Mouse (Mus musculus): ENCODE results near the gene Ghrh. TPM values are rescaled to one million over a fixed set of nuclear protein-coding genes. Genes with fewer than 3 reads are reported as not detected.

Ghrh gene
- polyA plus RNA-seq, 1 experiment from 2014 or later = 0.25 TPM

GRCm38 (mm10) chr2:157375794-157376757 is 28.8 kb upstream of the Ghrh start:
- Histone ChIP-seq H3K27me3 (no peaks in the 10 kb centered on the region), H3K9me3 (replicated peaks) (no peaks in the 10 kb centered on the region), H3K4me1 (replicated peaks) (no peaks in the 10 kb centered on the region), H3K27ac (replicated peaks) (no peak overlapping the region), H3K4me3 (replicated peaks) (no peak overlapping the region), H3K9ac (no peak overlapping the region), H3K4me2 (no peak overlapping the region), H3K36me3 (replicated peaks) (peaks cover 10% of the 10 kb centered on the region; the same call in 1 of the 2 replicates)
- ATAC-seq (ENCODE audit: insufficient read depth) = no peak
- WGBS (ENCODE audit: insufficient replicate concordance) = 68% methylated on average over 14 of the region's 14 CpGs

- Histone ChIP-seq H3K27ac (replicated peaks) (no peak overlapping the region), H3K36me3 (replicated peaks) (peaks cover 7% of the 10 kb centered on the region; the same call in 1 of the 2 replicates), H3K4me3 (replicated peaks) (no peak overlapping the region), H3K9me3 (replicated peaks) (no peaks in the 10 kb centered on the region), H3K4me2 (no peak overlapping the region), H3K4me1 (replicated peaks) (no peaks in the 10 kb centered on the region; the same call in 1 of the 2 replicates), H3K27me3 (no peaks in the 10 kb centered on the region), H3K9ac (no peak overlapping the region)
- 73% methylated on average over 8 of the region's 8 CpGs for WGBS (ENCODE audit: insufficient replicate concordance)
- ATAC-seq (ENCODE audit: insufficient read depth) = no peak
These were observed 27.7 kb upstream of the Ghrh start for GRCm38 (mm10) chr2:157375051-157375450.

DNA sequence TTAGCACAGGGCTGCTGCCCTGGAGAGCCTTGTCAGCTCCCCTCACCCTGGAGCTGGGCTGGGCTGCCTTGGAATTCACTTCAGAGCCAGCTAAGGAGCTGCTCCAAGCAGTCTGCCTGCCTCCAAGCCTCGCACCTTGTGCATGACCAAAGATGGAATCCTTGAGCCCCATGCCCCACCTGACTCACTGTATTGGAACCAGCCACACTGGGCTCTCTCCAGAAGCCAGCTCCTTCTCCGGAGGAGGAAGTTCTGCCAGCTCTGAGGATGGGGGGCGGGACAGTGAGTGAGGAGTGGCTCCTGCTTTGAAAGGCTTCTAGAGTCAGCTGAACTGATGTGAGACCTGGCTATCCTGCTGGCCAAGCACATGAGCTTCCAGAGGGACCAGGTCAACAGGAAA is 26.4 kb upstream of the Ghrh start:
- no peak overlapping the region for H3K4me3 ChIP-seq (replicated peaks)
- 0 out of 2 replicates have a peak, but pooled peaks cover 7% of the 10 kb centered on the region for H3K36me3 ChIP-seq (replicated peaks)
- H3K4me2 ChIP-seq = no peak overlapping the region
- no peaks in the 10 kb centered on the region for H3K27me3 ChIP-seq
- peaks cover 3% of the 10 kb centered on the region for H3K4me1 ChIP-seq (replicated peaks)
- 65% methylated on average over 3 of the region's 3 CpGs for WGBS (ENCODE audit: insufficient replicate concordance)
- H3K9me3 ChIP-seq (replicated peaks) = no peaks in the 10 kb centered on the region
- ATAC-seq (ENCODE audit: insufficient read depth) = no peak
- H3K27ac ChIP-seq (replicated peaks) = no peak overlapping the region
- H3K9ac ChIP-seq = no peak overlapping the region

DNA sequence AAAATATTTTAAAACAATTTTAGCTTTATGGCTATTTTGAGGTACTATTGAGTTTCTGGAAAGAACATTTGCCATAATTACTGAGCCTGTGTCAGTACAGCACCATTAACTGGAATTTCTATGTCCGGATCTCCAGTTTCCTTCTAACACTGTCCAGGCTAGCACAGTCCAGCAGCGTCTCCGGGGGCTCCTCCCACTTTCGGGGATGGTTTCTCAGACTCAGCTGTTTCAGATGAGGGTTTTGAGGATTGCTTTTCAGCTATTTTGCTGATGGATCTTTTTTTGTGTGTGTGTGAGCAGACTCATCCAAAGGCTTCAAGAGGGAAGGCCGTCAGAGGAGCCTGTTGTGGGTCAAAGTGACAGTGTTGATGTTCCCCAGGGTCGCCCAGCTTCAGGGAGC is 24.4 kb upstream of the Ghrh start:
- WGBS (ENCODE audit: insufficient replicate concordance) = 70% methylated on average over 6 of the region's 6 CpGs

DNA sequence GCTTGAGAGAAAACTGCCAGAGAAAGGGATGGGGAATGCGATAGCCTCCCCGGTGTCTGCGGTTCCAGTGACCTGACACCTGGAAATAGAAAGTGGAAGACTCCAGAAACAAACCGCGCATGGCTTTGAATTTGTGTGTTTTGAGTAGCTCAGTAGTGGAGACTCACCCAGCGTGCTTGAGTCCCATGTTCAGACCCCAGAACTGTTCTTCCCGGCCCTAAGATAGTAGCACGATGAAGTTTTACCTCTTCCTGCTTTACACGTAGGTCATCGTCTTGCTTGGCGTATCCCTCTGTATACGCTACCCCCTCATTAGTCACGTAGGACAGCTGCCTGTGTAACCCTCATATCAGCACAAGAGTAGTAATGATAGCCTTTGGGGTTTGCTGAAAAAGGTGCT is 20.7 kb upstream of the Ghrh start:
- peak; percentile 54 for ATAC-seq (ENCODE audit: insufficient read depth)
- under 1% methylated on average over 13 of the region's 13 CpGs for WGBS (ENCODE audit: insufficient replicate concordance)
- H3K27me3 ChIP-seq = no peaks in the 10 kb centered on the region
- peak overlapping the region; percentile 96 for H3K27ac ChIP-seq (replicated peaks)
- no peaks in the 10 kb centered on the region for H3K9me3 ChIP-seq (replicated peaks)
- peaks cover 15% of the 10 kb centered on the region for H3K4me1 ChIP-seq (replicated peaks)
- H3K9ac ChIP-seq = peak overlapping the region; percentile 82
- no peaks in the 10 kb centered on the region for H3K36me3 ChIP-seq (replicated peaks)
- peak overlapping the region; percentile 75 for H3K4me3 ChIP-seq (replicated peaks)
- H3K4me2 ChIP-seq = peak overlapping the region; percentile 79

More for the DNA sequence above, 24.4 kb upstream of the Ghrh start:
- no peak overlapping the region for H3K27ac ChIP-seq (replicated peaks)
- H3K4me3 ChIP-seq (replicated peaks) = no peak overlapping the region
- ATAC-seq (ENCODE audit: insufficient read depth) = no peak
- H3K4me1 ChIP-seq (replicated peaks) = peaks cover 13% of the 10 kb centered on the region
- no peak overlapping the region for H3K9ac ChIP-seq
- H3K4me2 ChIP-seq = no peak overlapping the region
- 0 out of 2 replicates have a peak, but pooled peaks cover 7% of the 10 kb centered on the region for H3K36me3 ChIP-seq (replicated peaks)
- H3K9me3 ChIP-seq (replicated peaks) = no peaks in the 10 kb centered on the region
- H3K27me3 ChIP-seq = no peaks in the 10 kb centered on the region

GRCm38 (mm10) chr2:157367184-157367893 is 20.0 kb upstream of the Ghrh start, which contains the start of gene Manbal:
Gene Manbal (plus strand): TSS chr2:157367594.
- Histone ChIP-seq H3K4me3 (replicated peaks) (peak within 1 kb of the TSS; percentile 75), H3K36me3 (replicated peaks) (no peaks in the 10 kb centered on the region), H3K9me3 (replicated peaks) (no peaks in the 10 kb centered on the region), H3K27ac (replicated peaks) (peak within 1 kb of the TSS; percentile 96), H3K4me1 (replicated peaks) (peaks cover 15% of the 10 kb centered on the region), H3K4me2 (peak within 1 kb of the TSS; percentile 79), H3K27me3 (no peaks in the 10 kb centered on the region; the same call in 1 of the 2 replicates), H3K9ac (peak within 1 kb of the TSS; percentile 82)
- ATAC-seq (ENCODE audit: insufficient read depth) = peak; percentile 95
- WGBS (ENCODE audit: insufficient replicate concordance) = 4% methylated on average over 42 of the region's 42 CpGs

- no peak for ATAC-seq (ENCODE audit: insufficient read depth)
- 31% methylated on average over 9 of the region's 9 CpGs for WGBS (ENCODE audit: insufficient replicate concordance)
- peaks cover 15% of the 10 kb centered on the region for H3K4me1 ChIP-seq (replicated peaks)
- H3K27me3 ChIP-seq = no peaks in the 10 kb centered on the region; the same call in 1 of the 2 replicates
- H3K4me2 ChIP-seq = peak overlapping the region; percentile 79
- H3K4me3 ChIP-seq (replicated peaks) = peak overlapping the region; percentile 75
- H3K9ac ChIP-seq = no peak overlapping the region; the same call in 1 of the 2 replicates
- peak overlapping the region; percentile 96 for H3K27ac ChIP-seq (replicated peaks)
- no peaks in the 10 kb centered on the region for H3K9me3 ChIP-seq (replicated peaks)
- H3K36me3 ChIP-seq (replicated peaks) = no peaks in the 10 kb centered on the region
These were observed 19.5 kb upstream of the Ghrh start for GRCm38 (mm10) chr2:157366762-157367161.

DNA sequence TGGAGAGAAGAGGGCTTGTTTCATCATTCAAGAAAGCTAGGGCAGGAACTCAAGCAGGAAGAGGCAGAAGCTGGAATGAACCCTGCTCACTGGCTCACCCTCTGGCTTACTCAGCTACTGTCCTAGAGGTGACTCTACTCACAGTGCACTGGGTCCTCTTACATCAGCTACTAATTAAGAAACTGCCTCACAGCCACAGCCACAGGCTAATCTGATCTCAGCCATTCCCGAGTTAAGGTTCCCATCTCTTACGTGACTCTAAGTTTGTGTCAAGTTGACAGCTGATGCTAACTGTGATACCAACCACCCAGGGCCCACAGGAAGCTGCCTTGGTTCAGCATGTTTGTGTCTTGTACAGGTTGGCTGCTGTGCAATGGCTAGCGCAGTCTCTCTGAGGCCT is 15.7 kb upstream of the Ghrh start:
- Histone ChIP-seq H3K4me2 (no peak overlapping the region), H3K9me3 (replicated peaks) (no peaks in the 10 kb centered on the region), H3K4me1 (replicated peaks) (peaks cover 8% of the 10 kb centered on the region), H3K36me3 (replicated peaks) (no peaks in the 10 kb centered on the region), H3K27me3 (no peaks in the 10 kb centered on the region; the same call in none of the 2 replicates), H3K9ac (no peak overlapping the region), H3K27ac (replicated peaks) (no peak overlapping the region), H3K4me3 (replicated peaks) (no peak overlapping the region)
- WGBS (ENCODE audit: insufficient replicate concordance) = 40% methylated on average over 3 of the region's 3 CpGs
- ATAC-seq (ENCODE audit: insufficient read depth) = no peak

DNA sequence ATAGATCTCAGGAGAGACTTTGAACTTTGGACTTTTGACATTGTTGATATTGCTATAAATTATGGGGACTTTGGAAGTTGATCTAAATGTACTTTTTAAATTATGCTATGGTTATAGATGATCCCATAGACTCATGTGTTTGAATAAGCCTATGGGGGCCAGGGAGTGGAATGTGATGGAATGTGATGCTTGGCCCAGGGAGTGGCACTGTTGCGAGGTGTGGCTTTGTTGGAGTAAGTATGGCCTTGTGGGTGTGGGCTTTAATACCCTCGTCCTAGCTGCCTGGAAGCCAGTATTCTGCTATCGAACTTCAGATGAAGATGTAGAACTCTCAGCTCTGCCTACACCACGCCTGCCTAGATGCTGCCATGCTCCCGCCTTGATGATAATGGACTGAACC is 12.7 kb upstream of the Ghrh start:
- no peak overlapping the region for H3K4me2 ChIP-seq
- no peaks in the 10 kb centered on the region for H3K9me3 ChIP-seq (replicated peaks)
- H3K4me1 ChIP-seq (replicated peaks) = no peaks in the 10 kb centered on the region
- ATAC-seq (ENCODE audit: insufficient read depth) = no peak
- no peaks in the 10 kb centered on the region for H3K36me3 ChIP-seq (replicated peaks)
- 54% methylated on average over 5 of the region's 5 CpGs for WGBS (ENCODE audit: insufficient replicate concordance)
- no peaks in the 10 kb centered on the region; the same call in none of the 2 replicates for H3K27me3 ChIP-seq
- H3K27ac ChIP-seq (replicated peaks) = no peak overlapping the region
- H3K4me3 ChIP-seq (replicated peaks) = no peak overlapping the region
- no peak overlapping the region for H3K9ac ChIP-seq

DNA sequence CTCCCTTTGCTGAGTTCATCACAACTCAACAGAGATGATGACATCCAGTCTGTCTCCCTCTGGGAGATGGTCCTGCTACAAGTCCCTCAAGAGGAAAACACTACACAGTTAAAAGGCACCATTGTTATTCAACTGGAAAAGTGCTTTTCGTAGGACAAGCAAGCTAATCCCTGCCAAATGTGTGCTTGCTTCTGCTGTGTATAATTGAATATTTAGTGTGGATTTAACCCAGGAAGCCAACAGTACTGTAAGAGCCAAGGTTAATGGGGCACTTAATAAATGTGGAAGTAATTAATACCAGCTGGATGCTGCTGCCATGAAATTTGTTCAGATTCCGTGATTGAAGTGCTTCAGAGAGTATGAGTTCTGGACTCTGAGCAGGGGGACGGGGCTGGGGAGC is 6.8 kb upstream of the Ghrh start:
- H3K4me1 ChIP-seq (replicated peaks) = no peaks in the 10 kb centered on the region
- whole genome bisulfite sequencing (ENCODE audit: insufficient replicate concordance) = 59% methylated on average over 3 of the region's 3 CpGs

DNA sequence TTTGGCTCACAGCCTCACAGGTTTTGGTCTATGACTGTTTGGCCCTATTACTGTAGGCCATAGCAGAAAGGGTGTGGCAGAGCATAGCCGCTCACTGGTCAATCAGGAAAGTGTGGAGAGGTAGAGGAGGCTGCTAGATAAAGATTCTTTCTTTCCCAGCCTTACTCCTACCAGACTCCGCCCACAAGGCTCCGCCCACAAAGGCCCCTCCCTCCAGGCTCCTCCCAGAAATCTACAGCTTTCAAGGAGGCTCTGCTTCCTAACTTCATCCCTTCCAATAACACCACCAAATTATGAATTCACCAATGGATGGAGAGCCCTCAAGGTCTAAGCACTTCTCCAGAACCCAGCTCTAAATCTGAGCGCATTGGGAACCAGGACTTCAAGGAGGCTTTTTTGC is 5.9 kb upstream of the Ghrh start:
- no peaks in the 10 kb centered on the region for H3K9me3 ChIP-seq (replicated peaks)

More for the DNA sequence above, 6.8 kb upstream of the Ghrh start:
- H3K27me3 ChIP-seq = peaks cover 1% of the 10 kb centered on the region; the same call in 1 of the 2 replicates
- no peak overlapping the region for H3K4me2 ChIP-seq
- no peaks in the 10 kb centered on the region for H3K36me3 ChIP-seq (replicated peaks)
- H3K27ac ChIP-seq (replicated peaks) = no peak overlapping the region
- H3K4me3 ChIP-seq (replicated peaks) = no peak overlapping the region
- H3K9me3 ChIP-seq (replicated peaks) = no peaks in the 10 kb centered on the region
- H3K9ac ChIP-seq = no peak overlapping the region
- no peak for ATAC-seq (ENCODE audit: insufficient read depth)

More for the DNA sequence above, 5.9 kb upstream of the Ghrh start:
- Histone ChIP-seq H3K27me3 (peaks cover 3% of the 10 kb centered on the region; the same call in 1 of the 2 replicates), H3K9ac (no peak overlapping the region), H3K27ac (replicated peaks) (no peak overlapping the region), H3K36me3 (replicated peaks) (no peaks in the 10 kb centered on the region), H3K4me3 (replicated peaks) (no peak overlapping the region), H3K4me1 (replicated peaks) (no peaks in the 10 kb centered on the region), H3K4me2 (no peak overlapping the region)
- ATAC-seq (ENCODE audit: insufficient read depth) = no peak
- 47% methylated on average over 4 of the region's 4 CpGs for WGBS (ENCODE audit: insufficient replicate concordance)

Measured in liver, embryonic 15.5 days (tissue).